Mouse (Mus musculus): ENCODE results near the gene 2310011J03Rik. TPM values are rescaled to one million over a fixed set of nuclear protein-coding genes. Genes with fewer than 3 reads are reported as not detected.

The 2310011J03Rik gene
- total and polyA plus RNA-seq, 3 experiments = 65.7 to 81.5 TPM; not detected in 1

DNA sequence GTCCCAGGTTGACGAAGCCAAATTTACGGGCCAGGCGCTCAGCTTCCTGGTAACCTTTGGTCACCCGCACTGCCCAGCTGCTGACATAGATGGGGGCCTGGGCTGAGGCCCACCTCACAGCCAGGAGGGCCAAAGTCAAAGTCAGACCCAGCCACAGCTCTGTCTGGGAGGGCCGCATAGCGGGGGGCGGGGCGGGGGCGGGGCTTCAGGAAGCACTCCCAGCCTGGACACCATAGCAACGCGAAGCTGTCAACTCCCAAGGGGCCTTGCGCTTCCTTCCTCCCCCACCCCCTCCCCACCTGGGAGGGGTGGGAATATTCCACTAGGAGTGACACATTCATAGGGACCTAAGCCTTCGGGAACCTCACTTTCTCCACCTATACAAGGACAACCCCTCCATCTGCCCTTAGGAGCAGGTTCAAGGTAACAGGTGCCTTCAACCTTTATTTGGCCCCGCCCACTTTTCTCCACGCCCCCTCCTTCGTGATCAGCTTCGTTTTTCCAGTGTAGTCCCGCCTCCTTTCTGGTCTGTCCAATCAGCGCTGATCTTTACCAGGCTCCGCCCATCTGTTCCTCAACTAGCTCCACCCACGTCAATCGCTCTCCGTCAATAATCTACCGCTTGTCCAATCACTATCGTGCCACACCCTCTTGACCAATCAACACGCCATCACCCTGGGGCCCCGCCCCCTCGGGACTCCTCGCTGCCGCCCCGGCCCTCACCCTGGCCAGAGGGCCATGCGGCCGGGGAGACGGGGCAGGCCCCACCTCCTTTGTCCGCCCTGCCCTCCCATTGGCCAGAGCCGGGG lies 9.1 kb upstream of the 2310011J03Rik start, which contains the start of the genes Pcsk4 and Reep6:
TSS of gene Pcsk4 (minus strand) at position 226 of the 809 bp plus-strand sequence.
TSS of gene Reep6 (plus strand) at position 681 of the 809 bp plus-strand sequence.
- Histone ChIP-seq H3K9ac (ENCODE audit: control insufficient read depth, low read depth, low read length, poor library complexity, severe bottlenecking) (peak within 1 kb of the TSS; percentile 82), H3K4me1 (ENCODE audit: control insufficient read depth in 1 of 2, insufficient read depth in 2 of 2, low read length in 2 of 2) (peaks cover 14 to 25% of the 10 kb centered on the region in 2 experiments), H3K79me2 (ENCODE audit: control insufficient read depth, insufficient read depth, low read length, poor library complexity) (peaks cover 2% of the 10 kb centered on the region; the same call in 1 of the 2 replicates), H3K27me3 (ENCODE audit: control insufficient read depth in 1 of 2, insufficient read depth in 2 of 2, low read length in 2 of 2) (no peaks in the 10 kb centered on the region), H3K27ac (ENCODE audit: control insufficient read depth, low read depth, low read length) (no peak within 1 kb of the TSS; the same call in 1 of the 2 replicates), H3K4me3 (ENCODE audit: control insufficient read depth in 1 of 2, insufficient read depth in 1 of 2, low read depth in 2 of 2, low read length in 2 of 2) (peak within 1 kb of the TSS; percentile 72 to 96), H3K9me3 (replicated peaks; ENCODE audit: insufficient read depth, low read length) (no peaks in the 10 kb centered on the region), H3K36me3 (ENCODE audit: control insufficient read depth in 1 of 2, insufficient read depth in 2 of 2, low read length in 2 of 2) (peaks cover 0 to 22% of the 10 kb centered on the region in 2 experiments; a peak in 2 of 4 replicates)
- DNase-seq (ENCODE audit: low read depth, low spot score) = peak; percentile 99
- TF ChIP-seq RCOR1 (IDR thresholded peaks at IDR 0.05; ENCODE audit: low read depth, low read length) (no peak), TBP (IDR thresholded peaks at IDR 0.05; ENCODE audit: low read depth, low read length) (no peak), ZNF384 (IDR thresholded peaks at IDR 0.05; ENCODE audit: low read depth, low read length) (no peak), USF2 (IDR thresholded peaks at IDR 0.05; ENCODE audit: borderline replicate concordance in 1 of 2, insufficient read depth in 1 of 2, low read depth in 1 of 2, low read length in 2 of 2) (no peak), SIN3A (IDR thresholded peaks at IDR 0.05; ENCODE audit: low read length) (peak; percentile 87), GATA1 (IDR thresholded peaks at IDR 0.05; ENCODE audit: low read depth, low read length) (no peak), CTCF (IDR thresholded peaks at IDR 0.05 in 2 of 3, conservative IDR thresholded peaks at IDR 0.05 in 1 of 3; ENCODE audit: control insufficient read depth in 1 of 3, insufficient read depth in 1 of 3, low read depth in 2 of 3, low read length in 3 of 3, poor library complexity in 1 of 3, severe bottlenecking in 1 of 3) (no peak), ZKSCAN1 (IDR thresholded peaks at IDR 0.05; ENCODE audit: low read depth, low read length) (no peak), BHLHE40 (IDR thresholded peaks at IDR 0.05; ENCODE audit: borderline replicate concordance, low read depth, low read length) (no peak), NRF1 (IDR thresholded peaks at IDR 0.05; ENCODE audit: insufficient read depth, low read depth, low read length, poor library complexity, severe bottlenecking) (no peak), CHD2 (IDR thresholded peaks at IDR 0.05; ENCODE audit: low read length) (no peak), MAZ (IDR thresholded peaks at IDR 0.05; ENCODE audit: low read depth, low read length) (peak; percentile 53; the same call in 1 of the 2 replicates), POLR2A (IDR thresholded peaks at IDR 0.05; ENCODE audit: control insufficient read depth in 1 of 2, insufficient read depth in 1 of 2, low read depth in 1 of 2, low read length in 2 of 2, poor library complexity in 1 of 2) (no peak), KAT2A (conservative IDR thresholded peaks at IDR 0.05; ENCODE audit: low read depth, low read length) (no peak), ZC3H11A (IDR thresholded peaks at IDR 0.05; ENCODE audit: low read depth, low read length) (no peak), JUND (IDR thresholded peaks at IDR 0.05; ENCODE audit: low read depth, low read length) (no peak), MYB (IDR thresholded peaks at IDR 0.05; ENCODE audit: low read depth, low read length) (no peak), EP300 (IDR thresholded peaks at IDR 0.05; ENCODE audit: low read depth in 1 of 2, low read length in 2 of 2) (no peak), GABPA (IDR thresholded peaks at IDR 0.05; ENCODE audit: low read depth, low read length) (no peak), HCFC1 (IDR thresholded peaks at IDR 0.05; ENCODE audit: low read depth, low read length) (peak; percentile 42), ZMIZ1 (IDR thresholded peaks at IDR 0.05; ENCODE audit: low read depth, low read length) (no peak), POLR2AphosphoS2 (IDR thresholded peaks at IDR 0.05; ENCODE audit: low read length) (no peak), MXI1 (IDR thresholded peaks at IDR 0.05; ENCODE audit: low read depth, low read length) (peak; percentile 81), UBTF (IDR thresholded peaks at IDR 0.05; ENCODE audit: borderline replicate concordance, insufficient read depth, low read depth, low read length) (0 out of 2 replicates have a peak, but pooled peaks have one; percentile 7), ELF1 (IDR thresholded peaks at IDR 0.05; ENCODE audit: low read depth, low read length) (peak; percentile 37), POLR2AphosphoS5 (IDR thresholded peaks at IDR 0.05; ENCODE audit: borderline replicate concordance, low read depth, low read length) (no peak), TAL1 (IDR thresholded peaks at IDR 0.05; ENCODE audit: low read length) (no peak), SMC3 (IDR thresholded peaks at IDR 0.05; ENCODE audit: low read depth, low read length) (no peak), MEF2A (IDR thresholded peaks at IDR 0.05; ENCODE audit: extremely low read depth, insufficient replicate concordance, low read depth, low read length, poor library complexity, severe bottlenecking) (no peak), MAX (IDR thresholded peaks at IDR 0.05; ENCODE audit: low read length) (peak; percentile 50), ETS1 (IDR thresholded peaks at IDR 0.05; ENCODE audit: low read depth, low read length) (no peak), NELFE (IDR thresholded peaks at IDR 0.05; ENCODE audit: low read depth, low read length) (no peak), RAD21 (IDR thresholded peaks at IDR 0.05; ENCODE audit: low read depth, low read length) (no peak), E2F4 (IDR thresholded peaks at IDR 0.05; ENCODE audit: borderline replicate concordance, low read depth, low read length) (no peak), USF1 (IDR thresholded peaks at IDR 0.05; ENCODE audit: low read depth, low read length) (no peak), CHD1 (IDR thresholded peaks at IDR 0.05; ENCODE audit: low read depth, low read length) (no peak)

Data from MEL (cell line).